Mouse (Mus musculus): Measurements from ENCODE around the gene Riiad1. TPM values are rescaled to one million over a fixed set of nuclear protein-coding genes. Genes with fewer than 3 reads are reported as not detected.

Riiad1 gene
- polyA plus RNA-seq, 1 experiment from 2014 or later = 3.2 TPM

- no peak overlapping the region for H3K9ac ChIP-seq (ENCODE audit: low read length)
- H3K4me1 ChIP-seq (replicated peaks; ENCODE audit: control insufficient read depth, insufficient read depth) = no peaks in the 10 kb centered on the region
- WGBS = 80% methylated on average over 9 of the region's 9 CpGs
- no peaks in the 10 kb centered on the region for H3K9me3 ChIP-seq (ENCODE audit: control insufficient read depth, low read length)
- H3K36me3 ChIP-seq (ENCODE audit: control insufficient read depth, insufficient read depth, low read length) = no peaks in the 10 kb centered on the region
- TF ChIP-seq CTCF (IDR thresholded peaks at IDR 0.05; ENCODE audit: low read depth) (no peak), EP300 (optimal IDR thresholded peaks at IDR 0.05) (no peak)
- H3K4me2 ChIP-seq (replicated peaks; ENCODE audit: low read depth) = no peak overlapping the region
- no peak for ATAC-seq (ENCODE audit: low FRiP score, low TSS enrichment)
- H3K27me3 ChIP-seq (ENCODE audit: control insufficient read depth, insufficient read depth, low read length) = no peaks in the 10 kb centered on the region
- H3K27ac ChIP-seq (replicated peaks) = no peak overlapping the region
- no peak for DNase-seq (ENCODE audit: low spot score)
- H3K4me3 ChIP-seq (ENCODE audit: low read depth, low read length) = no peak overlapping the region
Measured at GRCm38 (mm10) chr3:94436420-94436819, 43.7 kb downstream of the Riiad1 start.

- H3K4me2 ChIP-seq (replicated peaks; ENCODE audit: low read depth) = no peak overlapping the region
- H3K27me3 ChIP-seq (ENCODE audit: control insufficient read depth, insufficient read depth, low read length) = no peaks in the 10 kb centered on the region
- H3K36me3 ChIP-seq (ENCODE audit: control insufficient read depth, insufficient read depth, low read length) = no peaks in the 10 kb centered on the region
- H3K27ac ChIP-seq (replicated peaks) = no peak overlapping the region
- no peak for TF ChIP-seq CTCF (IDR thresholded peaks at IDR 0.05; ENCODE audit: low read depth)
- TF ChIP-seq EP300 (optimal IDR thresholded peaks at IDR 0.05) = no peak
- 67% methylated on average over 2 of the region's 2 CpGs for WGBS
- DNase-seq (ENCODE audit: low spot score) = no peak
- no peak overlapping the region for H3K4me3 ChIP-seq (ENCODE audit: low read depth, low read length)
- no peak for ATAC-seq (ENCODE audit: low FRiP score, low TSS enrichment)
- H3K4me1 ChIP-seq (replicated peaks; ENCODE audit: control insufficient read depth, insufficient read depth) = no peaks in the 10 kb centered on the region
- H3K9me3 ChIP-seq (ENCODE audit: control insufficient read depth, low read length) = no peaks in the 10 kb centered on the region
- H3K9ac ChIP-seq (ENCODE audit: low read length) = no peak overlapping the region
Measured at GRCm38 (mm10) chr3:94434305-94434704, 45.8 kb downstream of the Riiad1 start.

- no peak overlapping the region for H3K4me2 ChIP-seq (replicated peaks; ENCODE audit: low read depth)
- WGBS = 68% methylated on average over 2 of the region's 2 CpGs
- no peak for TF ChIP-seq EP300 (optimal IDR thresholded peaks at IDR 0.05)
- TF ChIP-seq CTCF (IDR thresholded peaks at IDR 0.05; ENCODE audit: low read depth) = no peak
- no peak for DNase-seq (ENCODE audit: low spot score)
- H3K9me3 ChIP-seq (ENCODE audit: control insufficient read depth, low read length) = no peaks in the 10 kb centered on the region
- ATAC-seq (ENCODE audit: low FRiP score, low TSS enrichment) = no peak
- H3K27me3 ChIP-seq (ENCODE audit: control insufficient read depth, insufficient read depth, low read length) = no peaks in the 10 kb centered on the region
- no peak overlapping the region for H3K27ac ChIP-seq (replicated peaks)
- H3K9ac ChIP-seq (ENCODE audit: low read length) = no peak overlapping the region
- no peaks in the 10 kb centered on the region for H3K4me1 ChIP-seq (replicated peaks; ENCODE audit: control insufficient read depth, insufficient read depth)
- no peak overlapping the region for H3K4me3 ChIP-seq (ENCODE audit: low read depth, low read length)
- no peaks in the 10 kb centered on the region for H3K36me3 ChIP-seq (ENCODE audit: control insufficient read depth, insufficient read depth, low read length)
Measured at GRCm38 (mm10) chr3:94430980-94431379, 49.2 kb downstream of the Riiad1 start.

Other genes starting within 250 kb of the Riiad1 start
- not detected in 2 replicates for gene Gm4778, start 216.3 kb downstream of the Riiad1 start, polyA plus RNA-seq (2015; fragmentation: Nextera tagmentation; extraction: Ambion mirVana)
- gene Them4, start 170.3 kb downstream of the Riiad1 start, polyA plus RNA-seq (2015; fragmentation: Nextera tagmentation; extraction: Ambion mirVana) = 10.2 and 10.4 TPM in 2 replicates
- gene Them5, start 138.2 kb downstream of the Riiad1 start, polyA plus RNA-seq (2015; fragmentation: Nextera tagmentation; extraction: Ambion mirVana) = 126 and 146 TPM in 2 replicates
- gene C2cd4d, start 117.9 kb downstream of the Riiad1 start, polyA plus RNA-seq (2015; fragmentation: Nextera tagmentation; extraction: Ambion mirVana) = 0.82 and 1.5 TPM in 2 replicates
- 7.5 and 8.8 TPM in 2 replicates for gene Rorc, start 107.5 kb downstream of the Riiad1 start, polyA plus RNA-seq (2015; fragmentation: Nextera tagmentation; extraction: Ambion mirVana)
- 0.42 TPM in 2 replicates for gene Lingo4, start 81.8 kb downstream of the Riiad1 start, polyA plus RNA-seq (2015; fragmentation: Nextera tagmentation; extraction: Ambion mirVana)
- 3.8 and 4.0 TPM in 2 replicates for gene Tdrkh, start 67.1 kb downstream of the Riiad1 start, polyA plus RNA-seq (2015; fragmentation: Nextera tagmentation; extraction: Ambion mirVana)
- gene Mrpl9, start 37.0 kb downstream of the Riiad1 start, polyA plus RNA-seq (2015; fragmentation: Nextera tagmentation; extraction: Ambion mirVana) = 47.6 and 50.7 TPM in 2 replicates
- 0.21 and 0.28 TPM in 2 replicates for gene Oaz3, start 36.4 kb downstream of the Riiad1 start, polyA plus RNA-seq (2015; fragmentation: Nextera tagmentation; extraction: Ambion mirVana)
- 11.0 and 11.6 TPM in 2 replicates for gene Celf3, start 2.0 kb downstream of the Riiad1 start, polyA plus RNA-seq (2015; fragmentation: Nextera tagmentation; extraction: Ambion mirVana)
- 17.6 and 20.3 TPM in 2 replicates for gene Snx27, start 102.4 kb upstream of the Riiad1 start, polyA plus RNA-seq (2015; fragmentation: Nextera tagmentation; extraction: Ambion mirVana)
- not detected in 2 replicates for gene Gm10972, start 162.8 kb upstream of the Riiad1 start, polyA plus RNA-seq (2015; fragmentation: Nextera tagmentation; extraction: Ambion mirVana)
- gene Tuft1, start 178.5 kb upstream of the Riiad1 start, polyA plus RNA-seq (2015; fragmentation: Nextera tagmentation; extraction: Ambion mirVana) = 39.7 and 43.4 TPM in 2 replicates
- gene Selenbp2, start 213.2 kb upstream of the Riiad1 start, polyA plus RNA-seq (2015; fragmentation: Nextera tagmentation; extraction: Ambion mirVana) = 37.3 and 42.0 TPM in 2 replicates

Measured in stomach, postnatal 0 days (tissue).